Mouse (Mus musculus): ENCODE measurements around the gene Serbp1. TPM values are rescaled to one million over a fixed set of nuclear protein-coding genes. Genes with fewer than 3 reads are reported as not detected.

The Serbp1 gene
- polyA plus RNA-seq, 1 experiment from 2014 or later = 337 TPM

DNA sequence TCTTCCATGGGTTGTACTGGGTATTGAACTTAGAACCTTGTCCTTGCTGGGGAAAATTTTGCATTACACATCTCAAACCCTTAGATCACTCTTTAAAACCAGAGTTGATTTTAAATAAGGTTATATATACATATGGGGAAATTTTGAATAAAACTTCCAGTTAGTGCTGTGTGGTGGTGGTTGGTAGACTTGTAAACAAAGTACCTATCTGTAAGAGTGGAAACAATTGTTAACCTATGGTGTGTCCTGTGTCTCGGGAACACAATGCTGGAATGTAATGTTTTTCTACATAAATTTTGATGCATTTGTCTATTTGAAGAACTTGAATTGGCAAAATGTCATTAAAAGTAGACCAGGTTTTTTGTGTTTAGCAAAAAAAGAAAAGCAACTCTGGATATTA, 31.0 kb downstream of the Serbp1 start:
- Histone ChIP-seq H3K4me1 (ENCODE audit: control insufficient read depth, insufficient read depth, low read length) (peaks cover 11% of the 10 kb centered on the region), H3K4me2 (ENCODE audit: low read length) (peak overlapping the region; percentile 59), H3K36me3 (ENCODE audit: control insufficient read depth, insufficient read depth, low read length) (peaks cover 20% of the 10 kb centered on the region), H3K27me3 (ENCODE audit: control insufficient read depth, insufficient read depth, low read length) (no peaks in the 10 kb centered on the region), H3K9me3 (ENCODE audit: control insufficient read depth, low read length) (no peaks in the 10 kb centered on the region), H3K9ac (replicated peaks; ENCODE audit: low read length) (no peak overlapping the region), H3K27ac (replicated peaks; ENCODE audit: low read depth, low read length) (no peak overlapping the region), H3K4me3 (replicated peaks; ENCODE audit: low read depth, low read length) (peak overlapping the region; percentile 99)
- no peak for ATAC-seq (ENCODE audit: low FRiP score, low TSS enrichment)
- WGBS = 13% methylated on average over 1 of the region's 1 CpGs
- no peak for DNase-seq

DNA sequence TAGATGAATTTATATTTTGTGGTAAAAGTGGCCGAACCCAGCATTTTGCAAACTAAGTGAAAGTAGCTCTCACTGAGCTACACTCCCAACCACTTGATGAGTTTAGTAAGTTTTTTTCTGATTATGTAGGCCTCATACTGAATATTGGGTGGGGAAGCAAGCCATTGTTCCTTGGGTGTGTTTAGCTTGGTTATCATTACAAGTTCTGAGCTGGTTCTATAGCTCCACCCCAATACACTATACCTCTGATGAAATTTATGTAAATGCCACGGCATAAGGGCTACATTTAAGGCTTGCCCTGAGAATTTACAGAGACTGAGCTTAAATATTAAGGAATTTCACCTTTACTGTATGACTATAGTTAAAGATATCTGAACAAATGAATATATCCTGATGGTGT, 31.5 kb downstream of the Serbp1 start:
- H3K4me2 ChIP-seq (ENCODE audit: low read length) = peak overlapping the region; percentile 59
- no peak for ATAC-seq (ENCODE audit: low FRiP score, low TSS enrichment)
- 50% methylated on average over 2 of the region's 2 CpGs for WGBS
- H3K27me3 ChIP-seq (ENCODE audit: control insufficient read depth, insufficient read depth, low read length) = no peaks in the 10 kb centered on the region
- DNase-seq = no peak
- peak overlapping the region; percentile 99 for H3K4me3 ChIP-seq (replicated peaks; ENCODE audit: low read depth, low read length)
- H3K36me3 ChIP-seq (ENCODE audit: control insufficient read depth, insufficient read depth, low read length) = peaks cover 25% of the 10 kb centered on the region
- H3K9me3 ChIP-seq (ENCODE audit: control insufficient read depth, low read length) = no peaks in the 10 kb centered on the region
- no peak overlapping the region for H3K27ac ChIP-seq (replicated peaks; ENCODE audit: low read depth, low read length)
- H3K9ac ChIP-seq (replicated peaks; ENCODE audit: low read length) = no peak overlapping the region
- peaks cover 11% of the 10 kb centered on the region for H3K4me1 ChIP-seq (ENCODE audit: control insufficient read depth, insufficient read depth, low read length)

DNA sequence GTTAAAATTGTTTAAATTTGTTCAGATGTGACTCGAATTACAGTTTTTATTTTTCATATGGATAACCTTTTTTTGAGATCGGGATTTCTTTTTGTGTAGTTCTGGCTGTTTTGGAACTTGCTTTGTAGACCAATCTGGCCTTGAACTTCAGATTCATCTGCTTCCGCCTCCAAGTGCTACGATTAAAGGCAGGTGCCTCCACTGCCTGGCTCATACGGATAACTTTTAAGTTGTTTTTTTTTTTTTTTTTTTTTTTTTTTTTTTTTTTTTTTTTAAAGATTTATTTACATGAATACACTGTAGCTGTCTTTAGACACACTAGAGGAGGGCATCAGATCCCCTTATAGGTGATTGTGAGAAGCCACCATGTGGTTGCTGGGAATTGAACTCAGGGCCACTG, 40.0 kb downstream of the Serbp1 start:
- Histone ChIP-seq H3K4me2 (ENCODE audit: low read length) (no peak overlapping the region), H3K9ac (replicated peaks; ENCODE audit: low read length) (no peak overlapping the region), H3K4me1 (ENCODE audit: control insufficient read depth, insufficient read depth, low read length) (no peaks in the 10 kb centered on the region), H3K27me3 (ENCODE audit: control insufficient read depth, insufficient read depth, low read length) (no peaks in the 10 kb centered on the region), H3K9me3 (ENCODE audit: control insufficient read depth, low read length) (no peaks in the 10 kb centered on the region), H3K36me3 (ENCODE audit: control insufficient read depth, insufficient read depth, low read length) (peaks cover 55% of the 10 kb centered on the region), H3K27ac (replicated peaks; ENCODE audit: low read depth, low read length) (no peak overlapping the region), H3K4me3 (replicated peaks; ENCODE audit: low read depth, low read length) (no peak overlapping the region)
- DNase-seq (no peak), ATAC-seq (ENCODE audit: low FRiP score, low TSS enrichment) (no peak)
- 82% methylated on average over 5 of the region's 5 CpGs for WGBS

DNA sequence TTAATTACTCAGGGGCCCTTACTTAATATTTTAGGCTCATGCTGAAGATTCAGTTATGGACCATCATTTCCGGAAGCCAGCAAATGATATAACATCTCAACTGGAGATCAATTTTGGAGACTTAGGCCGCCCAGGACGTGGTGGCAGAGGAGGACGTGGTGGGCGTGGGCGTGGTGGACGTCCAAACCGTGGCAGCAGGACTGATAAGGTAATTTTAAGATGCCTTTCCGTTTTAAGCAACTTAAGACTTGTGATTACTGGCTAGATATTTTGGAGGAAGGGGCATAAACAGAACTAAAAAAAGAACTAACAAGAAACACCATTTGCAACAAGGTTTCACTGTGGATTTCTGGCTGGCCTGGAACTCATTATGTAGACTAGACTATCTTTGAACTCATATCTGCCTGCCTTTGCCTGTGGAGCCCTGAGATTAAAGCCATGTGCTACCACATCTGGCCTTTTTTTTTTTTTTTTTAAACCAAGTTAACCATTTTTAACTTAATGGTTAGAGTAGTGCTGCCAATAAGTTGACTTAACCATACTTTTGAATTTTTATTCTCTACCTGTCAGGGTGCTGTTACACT, 43.7 kb downstream of the Serbp1 start:
- H3K27me3 ChIP-seq (ENCODE audit: control insufficient read depth, insufficient read depth, low read length) = no peaks in the 10 kb centered on the region
- no peaks in the 10 kb centered on the region for H3K4me1 ChIP-seq (ENCODE audit: control insufficient read depth, insufficient read depth, low read length)
- no peak for ATAC-seq (ENCODE audit: low FRiP score, low TSS enrichment)
- H3K27ac ChIP-seq (replicated peaks; ENCODE audit: low read depth, low read length) = no peak overlapping the region
- H3K36me3 ChIP-seq (ENCODE audit: control insufficient read depth, insufficient read depth, low read length) = peaks cover 58% of the 10 kb centered on the region
- no peak overlapping the region for H3K9ac ChIP-seq (replicated peaks; ENCODE audit: low read length)
- H3K4me3 ChIP-seq (replicated peaks; ENCODE audit: low read depth, low read length) = no peak overlapping the region
- no peaks in the 10 kb centered on the region for H3K9me3 ChIP-seq (ENCODE audit: control insufficient read depth, low read length)
- H3K4me2 ChIP-seq (ENCODE audit: low read length) = no peak overlapping the region
- no peak for DNase-seq
- WGBS = 93% methylated on average over 9 of the region's 9 CpGs

DNA sequence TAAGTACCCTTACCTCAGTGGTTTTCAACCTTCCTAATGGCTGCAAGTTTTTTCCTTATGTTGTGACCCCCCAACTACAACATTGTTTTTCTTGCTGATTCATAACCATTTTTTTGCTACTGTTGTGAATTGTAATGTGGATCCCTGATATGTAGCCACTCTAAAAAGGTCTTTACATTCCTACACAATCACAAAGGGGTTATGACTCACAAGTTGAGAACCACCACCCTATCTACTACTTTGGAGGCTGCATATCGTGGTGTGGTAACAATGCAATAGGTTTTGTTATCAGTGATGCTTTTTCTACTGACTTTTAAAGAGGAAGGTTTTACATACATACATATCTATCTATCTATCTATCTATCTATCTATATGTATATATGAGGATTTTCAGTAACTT, 44.9 kb downstream of the Serbp1 start:
- peaks cover 54% of the 10 kb centered on the region for H3K36me3 ChIP-seq (ENCODE audit: control insufficient read depth, insufficient read depth, low read length)
- DNase-seq = no peak
- H3K27ac ChIP-seq (replicated peaks; ENCODE audit: low read depth, low read length) = no peak overlapping the region
- H3K27me3 ChIP-seq (ENCODE audit: control insufficient read depth, insufficient read depth, low read length) = no peaks in the 10 kb centered on the region
- no peak for ATAC-seq (ENCODE audit: low FRiP score, low TSS enrichment)
- no peak overlapping the region for H3K4me2 ChIP-seq (ENCODE audit: low read length)
- no peak overlapping the region for H3K4me3 ChIP-seq (replicated peaks; ENCODE audit: low read depth, low read length)
- H3K9me3 ChIP-seq (ENCODE audit: control insufficient read depth, low read length) = no peaks in the 10 kb centered on the region
- no peak overlapping the region for H3K9ac ChIP-seq (replicated peaks; ENCODE audit: low read length)
- WGBS = 96% methylated on average over 1 of the region's 1 CpGs
- H3K4me1 ChIP-seq (ENCODE audit: control insufficient read depth, insufficient read depth, low read length) = no peaks in the 10 kb centered on the region

DNA sequence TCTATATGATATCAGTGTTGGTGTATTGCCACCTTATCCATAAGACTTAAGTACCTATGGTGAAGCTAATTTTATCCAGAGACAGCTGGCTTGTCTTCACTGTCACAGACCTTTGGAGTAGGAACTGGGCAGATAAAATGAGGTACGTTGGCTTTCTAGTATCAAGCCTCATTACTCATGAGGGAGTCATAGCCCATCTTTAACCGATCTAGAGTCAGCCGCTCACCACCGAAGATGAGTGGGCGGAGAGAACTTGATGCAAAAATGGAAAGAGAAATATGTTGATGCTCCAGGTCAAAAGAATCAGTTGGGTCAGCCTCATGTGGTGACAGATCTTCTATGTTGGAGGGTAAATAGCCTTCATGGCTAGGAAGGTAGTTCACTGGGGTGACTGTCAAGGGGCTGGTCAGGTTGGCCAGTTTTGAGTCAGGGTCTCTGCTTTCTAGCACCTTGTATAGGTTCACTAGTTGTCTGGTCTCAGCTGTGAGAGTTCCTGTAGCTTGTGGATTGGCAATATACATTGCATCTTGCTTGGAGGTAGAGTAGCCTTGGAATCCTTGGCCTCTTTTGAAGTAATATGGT, 54.2 kb downstream of the Serbp1 start:
- no peak overlapping the region for H3K4me3 ChIP-seq (replicated peaks; ENCODE audit: low read depth, low read length)
- no peak overlapping the region for H3K4me2 ChIP-seq (ENCODE audit: low read length)
- no peaks in the 10 kb centered on the region for H3K4me1 ChIP-seq (ENCODE audit: control insufficient read depth, insufficient read depth, low read length)
- H3K27me3 ChIP-seq (ENCODE audit: control insufficient read depth, insufficient read depth, low read length) = no peaks in the 10 kb centered on the region
- 93% methylated on average over 5 of the region's 5 CpGs for WGBS
- peaks cover 5% of the 10 kb centered on the region for H3K36me3 ChIP-seq (ENCODE audit: control insufficient read depth, insufficient read depth, low read length)
- H3K9ac ChIP-seq (replicated peaks; ENCODE audit: low read length) = no peak overlapping the region
- H3K9me3 ChIP-seq (ENCODE audit: control insufficient read depth, low read length) = no peaks in the 10 kb centered on the region
- DNase-seq (no peak), ATAC-seq (ENCODE audit: low FRiP score, low TSS enrichment) (no peak)
- H3K27ac ChIP-seq (replicated peaks; ENCODE audit: low read depth, low read length) = no peak overlapping the region

DNA sequence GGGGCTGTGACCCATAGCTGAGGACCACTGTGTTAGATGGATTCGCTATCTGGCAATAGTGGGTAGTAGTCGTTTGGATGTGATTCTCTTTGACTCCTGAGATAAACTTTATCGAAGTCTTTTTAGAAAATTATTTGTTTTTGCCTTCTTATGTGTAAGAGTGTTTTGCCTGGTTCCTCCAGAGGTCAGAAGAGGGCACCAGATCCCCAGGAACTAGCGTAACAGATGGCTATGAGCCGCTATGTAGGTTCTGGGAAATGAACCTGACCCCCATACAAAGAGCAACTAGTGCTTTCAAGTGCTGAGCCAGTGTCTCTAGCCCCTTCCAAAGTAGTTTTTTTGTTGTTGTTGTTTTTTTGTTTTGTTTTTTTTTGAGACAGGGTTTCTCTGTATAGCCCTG, 58.1 kb downstream of the Serbp1 start:
- ATAC-seq (ENCODE audit: low FRiP score, low TSS enrichment) = no peak
- H3K36me3 ChIP-seq (ENCODE audit: control insufficient read depth, insufficient read depth, low read length) = no peaks in the 10 kb centered on the region
- 63% methylated on average over 5 of the region's 5 CpGs for WGBS

DNA sequence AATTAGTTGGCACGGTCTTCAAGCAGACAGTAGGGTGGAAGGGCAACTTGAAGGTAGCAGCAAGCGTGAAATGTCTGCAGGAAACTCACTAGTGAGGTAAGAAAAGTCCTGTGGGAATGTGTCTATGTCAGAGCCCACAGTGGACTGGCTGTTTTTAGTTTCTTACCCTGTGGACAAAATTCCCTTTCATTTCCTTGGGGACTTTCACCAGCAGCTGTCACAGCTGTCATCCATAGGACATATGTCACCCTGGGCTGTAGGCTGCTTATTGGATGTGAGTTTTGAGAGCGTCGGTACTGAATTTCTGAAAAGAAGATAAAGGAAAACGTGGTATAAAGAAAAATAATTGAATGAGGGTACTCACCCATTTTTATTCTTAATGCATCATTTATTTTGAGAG, 60.8 kb downstream of the Serbp1 start:
- no peak overlapping the region for H3K9ac ChIP-seq (replicated peaks; ENCODE audit: low read length)
- no peak overlapping the region for H3K4me3 ChIP-seq (replicated peaks; ENCODE audit: low read depth, low read length)
- H3K27me3 ChIP-seq (ENCODE audit: control insufficient read depth, insufficient read depth, low read length) = no peaks in the 10 kb centered on the region
- 0 out of 2 replicates have a peak, but pooled peaks cover 3% of the 10 kb centered on the region for H3K4me1 ChIP-seq (ENCODE audit: control insufficient read depth, insufficient read depth, low read length)
- H3K27ac ChIP-seq (replicated peaks; ENCODE audit: low read depth, low read length) = no peak overlapping the region
- WGBS = 47% methylated on average over 5 of the region's 5 CpGs
- H3K4me2 ChIP-seq (ENCODE audit: low read length) = no peak overlapping the region
- DNase-seq = peak; percentile 13
- peak; percentile 55; the same call in 1 of the 2 replicates for ATAC-seq (ENCODE audit: low FRiP score, low TSS enrichment)
- H3K9me3 ChIP-seq (ENCODE audit: control insufficient read depth, low read length) = no peaks in the 10 kb centered on the region
- no peaks in the 10 kb centered on the region for H3K36me3 ChIP-seq (ENCODE audit: control insufficient read depth, insufficient read depth, low read length)

More for the DNA sequence above, 58.1 kb downstream of the Serbp1 start:
- H3K9ac ChIP-seq (replicated peaks; ENCODE audit: low read length) = no peak overlapping the region
- no peaks in the 10 kb centered on the region for H3K27me3 ChIP-seq (ENCODE audit: control insufficient read depth, insufficient read depth, low read length)
- H3K27ac ChIP-seq (replicated peaks; ENCODE audit: low read depth, low read length) = no peak overlapping the region
- H3K4me2 ChIP-seq (ENCODE audit: low read length) = no peak overlapping the region
- no peak overlapping the region for H3K4me3 ChIP-seq (replicated peaks; ENCODE audit: low read depth, low read length)
- DNase-seq = no peak
- H3K4me1 ChIP-seq (ENCODE audit: control insufficient read depth, insufficient read depth, low read length) = 0 out of 2 replicates have a peak, but pooled peaks cover 3% of the 10 kb centered on the region
- no peaks in the 10 kb centered on the region for H3K9me3 ChIP-seq (ENCODE audit: control insufficient read depth, low read length)

DNA sequence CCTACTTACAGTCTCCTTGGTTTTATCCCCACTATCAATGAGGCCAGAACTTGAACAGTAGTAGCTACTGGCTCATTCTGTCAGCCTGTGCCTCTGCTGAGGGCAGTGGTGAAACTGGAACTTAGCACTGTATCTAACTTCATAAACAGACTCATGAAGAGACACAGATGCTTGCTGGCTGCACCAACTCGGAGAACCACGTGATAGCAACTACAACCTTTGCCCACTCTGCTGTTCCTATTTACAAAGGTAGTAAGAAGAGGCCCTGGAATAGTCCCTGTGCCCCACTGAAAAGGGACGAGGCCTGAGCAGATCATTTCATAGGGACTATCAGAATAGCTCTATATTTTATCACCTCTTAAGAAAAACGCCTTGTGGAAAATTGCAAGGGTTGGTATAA, 62.3 kb downstream of the Serbp1 start:
- Histone ChIP-seq H3K27me3 (ENCODE audit: control insufficient read depth, insufficient read depth, low read length) (no peaks in the 10 kb centered on the region), H3K4me2 (ENCODE audit: low read length) (no peak overlapping the region), H3K27ac (replicated peaks; ENCODE audit: low read depth, low read length) (no peak overlapping the region), H3K4me3 (replicated peaks; ENCODE audit: low read depth, low read length) (no peak overlapping the region), H3K9me3 (ENCODE audit: control insufficient read depth, low read length) (no peaks in the 10 kb centered on the region), H3K9ac (replicated peaks; ENCODE audit: low read length) (no peak overlapping the region), H3K36me3 (ENCODE audit: control insufficient read depth, insufficient read depth, low read length) (no peaks in the 10 kb centered on the region), H3K4me1 (ENCODE audit: control insufficient read depth, insufficient read depth, low read length) (0 out of 2 replicates have a peak, but pooled peaks cover 3% of the 10 kb centered on the region)
- DNase-seq (no peak), ATAC-seq (ENCODE audit: low FRiP score, low TSS enrichment) (no peak)
- 77% methylated on average over 4 of the region's 4 CpGs for WGBS
